Mouse (Mus musculus): ENCODE measurements at regions not wholly inside any gene's neighbourhood (a gene's known extent, or its start where the extent isn't known, plus 50 kb on each side); places are given as distances from the start of the nearest gene placed in this dataset.

- DNase-seq: no peak
These were observed 972.4 kb upstream of the Ctnnd2 start for GRCm38 (mm10) chr15:29199988-29200387.

DNA sequence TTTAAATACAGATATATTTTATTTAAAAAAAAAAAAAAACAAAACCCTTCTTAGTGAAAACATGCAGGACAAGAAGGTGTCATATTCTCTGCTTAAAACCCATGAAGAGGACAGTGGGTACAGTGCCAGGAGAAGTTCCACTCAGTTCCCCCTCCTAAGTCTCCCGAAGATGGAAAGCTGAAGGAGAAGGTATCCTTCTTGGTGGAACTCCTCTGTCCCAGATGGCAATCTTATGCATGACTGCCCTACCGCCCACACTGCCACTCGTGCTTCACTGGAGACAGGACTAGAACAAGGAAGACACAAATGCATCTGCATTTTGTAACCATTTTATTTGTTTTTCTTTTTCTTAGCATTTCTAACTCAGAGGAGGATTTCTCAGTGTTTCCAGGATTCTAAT lies 948.7 kb upstream of the Ctnnd2 start:
- DNase-seq: peak; percentile 87 to 94

- DNase-seq: peak; percentile 48 to 65
These were observed 945.5 kb upstream of the Ctnnd2 start for GRCm38 (mm10) chr15:29226889-29227288.

DNA sequence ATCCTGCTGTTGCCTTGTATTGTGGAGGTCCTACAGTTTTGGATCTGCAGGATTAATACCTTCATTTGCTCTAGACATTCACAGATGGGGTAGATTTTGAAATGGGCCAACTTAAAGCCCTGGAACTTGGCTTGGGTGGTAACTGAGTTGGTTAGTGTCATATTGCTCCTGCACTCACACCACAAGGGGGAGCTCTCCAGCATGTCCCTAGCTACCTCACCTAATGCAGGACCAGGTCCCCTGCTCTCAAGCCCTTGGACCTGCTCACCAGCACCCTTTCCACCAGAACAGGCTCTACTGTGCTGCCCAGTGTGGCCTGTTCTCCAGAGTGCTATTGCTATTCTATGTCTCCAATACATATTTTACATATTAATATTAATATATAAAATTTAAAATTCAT lies 937.8 kb upstream of the Ctnnd2 start:
- peak in 1 of 2 experiments; percentile 11 for DNase-seq

DNA sequence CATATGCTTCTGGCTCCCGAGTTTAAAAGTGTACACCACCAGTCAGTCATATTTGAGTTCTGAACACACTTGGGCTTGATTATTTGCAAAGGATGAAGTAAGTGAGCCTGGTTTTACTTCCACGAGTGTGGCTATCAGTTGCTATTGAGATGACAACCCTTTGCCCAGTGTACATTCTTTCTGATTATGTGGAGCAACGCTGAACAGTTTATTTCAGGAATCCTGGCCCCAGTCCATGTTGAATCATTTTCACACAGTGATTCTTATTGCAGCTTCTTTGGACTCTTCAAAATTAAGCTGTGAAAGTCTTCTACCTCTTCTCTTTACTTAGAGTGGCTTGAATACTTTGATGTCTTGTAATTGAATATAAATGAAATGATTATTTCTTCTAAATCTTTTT lies 917.2 kb upstream of the Ctnnd2 start:
- peak; percentile 27 to 69 for DNase-seq

DNA sequence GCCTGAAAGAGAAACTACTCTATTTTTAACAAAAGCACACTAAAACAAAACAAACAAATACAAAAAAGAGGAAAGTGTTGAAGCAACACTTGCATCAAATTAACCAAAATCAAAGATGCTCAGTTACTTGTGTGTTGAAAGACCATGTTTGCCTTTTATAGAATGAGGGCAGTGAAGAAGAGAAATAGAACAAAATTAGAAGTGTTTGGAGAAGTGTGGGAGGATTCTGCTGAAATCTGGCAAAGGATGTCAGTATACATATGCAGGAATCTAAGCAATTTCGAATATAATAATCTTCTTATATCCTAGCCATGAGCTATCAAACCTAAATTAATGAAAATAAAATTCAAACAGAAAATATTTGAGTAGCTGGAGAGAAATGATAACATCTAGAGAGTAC lies 905.6 kb upstream of the Ctnnd2 start:
- DNase-seq: no peak

GRCm38 (mm10) chr15:29296454-29296853 lies 875.9 kb upstream of the Ctnnd2 start:
- DNase-seq: no peak
